Mouse (Mus musculus) bone marrow, adult 2 months (tissue): ENCODE data around the gene Pnpla8.

ENCODE experiments used
- CTCF ChIP-seq: fragments of 200-500 bp; IDR thresholded peaks from 2 replicates; pipeline ENCODE4 v1.5.1; 2011; ENCODE audit warnings: low read length, control low read depth; ENCODE audit not compliant: control insufficient read depth, insufficient read depth
- POLR2A ChIP-seq: fragments of 200-500 bp; IDR thresholded peaks from 2 replicates; pipeline ENCODE4 v1.6.1; 2011; ENCODE audit warnings: low read depth, mild to moderate bottlenecking, control low read depth, low read length, borderline replicate concordance; ENCODE audit not compliant: control insufficient read depth

DNA sequence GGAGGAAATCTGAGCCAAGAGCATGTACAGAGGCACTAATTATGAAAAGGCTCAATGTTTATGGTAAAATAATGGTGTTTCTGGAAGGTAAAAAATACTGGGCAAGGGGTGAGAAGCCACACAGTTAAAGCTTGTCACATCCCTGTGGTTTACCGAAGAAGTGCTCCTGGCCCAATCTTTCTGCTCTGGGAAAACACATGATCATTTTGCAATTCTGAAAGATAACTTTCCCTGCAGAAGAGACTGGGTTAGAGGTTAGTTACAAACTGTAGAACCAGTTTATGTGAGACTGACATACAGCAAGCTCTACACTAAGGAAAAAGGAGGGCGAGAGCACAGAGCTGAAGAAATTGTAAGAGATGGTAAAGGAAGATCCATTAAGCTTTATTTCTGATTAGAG is 46.0 kb downstream of the Pnpla8 start:
- TF ChIP-seq POLR2A (no peak), CTCF (no peak)
